In the genomic region with DNA sequence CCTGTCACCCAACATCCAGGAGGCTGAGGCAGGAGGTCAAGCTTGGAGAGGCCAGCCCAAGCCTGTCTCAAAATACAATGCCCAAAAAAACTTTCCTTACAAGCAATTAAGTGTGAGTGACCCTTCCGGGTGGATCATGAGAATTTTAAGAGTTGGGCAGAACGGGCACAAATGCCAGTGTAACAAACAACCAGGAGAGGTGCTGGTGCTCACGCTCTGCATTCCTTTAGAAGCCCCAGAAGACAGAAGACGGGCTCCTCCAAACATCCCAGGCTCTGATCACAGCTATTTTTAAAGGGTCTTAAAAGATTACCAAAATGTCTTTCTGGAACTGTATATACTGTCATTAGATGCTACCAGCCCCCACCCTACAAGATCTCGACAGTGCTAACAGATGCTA, we compare ENCODE assay signal across 9 mouse cellular contexts. TPM values are rescaled to one million over a fixed set of nuclear protein-coding genes. Genes with fewer than 3 reads are reported as not detected.
DNase-seq lines count a peak whose midpoint lies in the region; ATAC-seq lines count a peak whose summit lies in the region.
"Had no signal": no experiment of that assay in that cellular context is flagged by ENCODE, and none has a peak within 500 bp of the region (broad histone marks: within the 10 kb centered on the region; RNA-seq: fewer than 3 reads in every experiment).

No protein-coding gene starts in this region.

- H3K36me3 ChIP-seq in forebrain, embryonic 16.5 days (ENCODE audit: control insufficient read depth, insufficient read depth), result no peaks in the 10 kb centered on the region
- no peaks in the 10 kb centered on the region for H3K36me3 ChIP-seq in liver, embryonic 13.5 days

- H3K27ac ChIP-seq in forebrain, embryonic 16.5 days (ENCODE audit: low read length), result no peak overlapping the region
- peak overlapping the region; percentile 80; the same call in 1 of the 2 replicates for H3K27ac ChIP-seq in liver, embryonic 13.5 days

- 28% methylated on average over 5 of the region's 5 CpGs for WGBS in forebrain, embryonic 16.5 days
- 52% methylated on average over 5 of the region's 5 CpGs for WGBS in liver, embryonic 13.5 days (ENCODE audit: insufficient replicate concordance)

- peak overlapping the region; percentile 94 for H3K4me3 ChIP-seq in forebrain, embryonic 16.5 days (replicated peaks; ENCODE audit: low read length)
- H3K4me3 ChIP-seq in liver, embryonic 13.5 days (replicated peaks), result peak overlapping the region; percentile 69

- peak overlapping the region; percentile 74 for H3K4me2 ChIP-seq in forebrain, embryonic 16.5 days (ENCODE audit: low read length)
- H3K4me2 ChIP-seq in liver, embryonic 13.5 days, result peak overlapping the region; percentile 71

- ATAC-seq in forebrain, embryonic 16.5 days, result no peak
- ATAC-seq in liver, embryonic 13.5 days (ENCODE audit: low read depth), result no peak
- ATAC-seq in megakaryocyte-erythroid progenitor cell, adult 5-6 weeks (replicated peaks; ENCODE audit: low FRiP score, low TSS enrichment, poor library complexity, severe bottlenecking), result no peak

- no peaks in the 10 kb centered on the region for H3K9me3 ChIP-seq in forebrain, embryonic 16.5 days (ENCODE audit: control insufficient read depth, low read length)
- no peaks in the 10 kb centered on the region for H3K9me3 ChIP-seq in liver, embryonic 13.5 days (replicated peaks)

- DNase-seq in heart, adult 11 months, result peak; percentile 85
- DNase-seq in heart, adult 9 months (ENCODE audit: low spot score in 2 of 2), result no peak
- DNase-seq in 416B (ENCODE audit: low read depth), result peak; percentile 32
- DNase-seq in liver, embryonic 13.5 days, result no peak
- no peak for DNase-seq in right cerebral cortex, postnatal 14 days
- no peak for DNase-seq in urinary bladder, postnatal 4 days (ENCODE audit: low spot score in 2 of 2)
- DNase-seq: gastrocnemius, postnatal 25 days had no signal

- H3K9ac ChIP-seq in forebrain, embryonic 16.5 days (replicated peaks; ENCODE audit: low read depth, low read length), result no peak overlapping the region
- H3K9ac ChIP-seq in liver, embryonic 13.5 days, result no peak overlapping the region

- H3K27me3 ChIP-seq in forebrain, embryonic 16.5 days (replicated peaks; ENCODE audit: control insufficient read depth, insufficient read depth, low read length), result no peaks in the 10 kb centered on the region
- peaks cover 48% of the 10 kb centered on the region for H3K27me3 ChIP-seq in liver, embryonic 13.5 days

- peaks cover 11% of the 10 kb centered on the region for H3K4me1 ChIP-seq in forebrain, embryonic 16.5 days (replicated peaks; ENCODE audit: control insufficient read depth, insufficient read depth, low read length)
- H3K4me1 ChIP-seq in liver, embryonic 13.5 days (replicated peaks), result peaks cover 35% of the 10 kb centered on the region

RNA-seq across cellular contexts. Expression of a gene that starts 2.5 kb away (rescaled TPM):
- 6.7 TPM in 2 replicates for polyA plus RNA-seq in forebrain, embryonic 16.5 days (2015; fragmentation: Nextera tagmentation; extraction: Ambion mirVana)
- polyA plus RNA-seq in liver, embryonic 13.5 days (2015; fragmentation: Nextera tagmentation; extraction: Ambion mirVana), result 4.7 and 6.9 TPM in 2 replicates
- 0.96 and 2.8 TPM in 2 replicates for total RNA-seq in megakaryocyte-erythroid progenitor cell, adult 5-6 weeks (2014; fragmentation: Nextera tagmentation)
- total RNA-seq in megakaryocyte-erythroid progenitor cell, adult 5-6 weeks (2017), result 0.28 and 1.3 TPM in 2 replicates

Comparison
In these comparisons a context has a peak if more than half of its experiments do, and no peak if none do; other contexts are left out.
1. DNase-seq: peak in heart, adult 11 months (single experiment) and 416B (single experiment); none in heart, adult 9 months (0 of 2), liver, embryonic 13.5 days (single experiment), right cerebral cortex, postnatal 14 days (single experiment) and urinary bladder, postnatal 4 days (0 of 2).